Mouse (Mus musculus): ENCODE data around the gene Abca17.

The Abca17 gene

GRCm38 (mm10) chr17:24227941-24228340 lies 122.9 kb downstream of the Abca17 start:
- DNase-seq = no peak

GRCm38 (mm10) chr17:24226721-24227120 lies 124.1 kb downstream of the Abca17 start:
- no peak for DNase-seq

GRCm38 (mm10) chr17:24225851-24226250 lies 125.0 kb downstream of the Abca17 start:
- no peak for DNase-seq

GRCm38 (mm10) chr17:24224741-24225140 lies 126.1 kb downstream of the Abca17 start:
- no peak for DNase-seq

- DNase-seq = no peak
Observed at GRCm38 (mm10) chr17:24223513-24223912, 127.4 kb downstream of the Abca17 start.

GRCm38 (mm10) chr17:24222653-24223052 lies 128.2 kb downstream of the Abca17 start:
- no peak for DNase-seq

- DNase-seq = peak; percentile 92
Observed at GRCm38 (mm10) chr17:24220435-24221411, 130.1 kb downstream of the Abca17 start, which contains the start of gene Tedc2. Gene Tedc2, minus strand, starts transcription at chr17:24220851.

- no peak for DNase-seq
Observed at GRCm38 (mm10) chr17:24216836-24217235, 134.0 kb downstream of the Abca17 start.
